Mouse (Mus musculus): ENCODE results near the gene Dlgap4. TPM values are rescaled to one million over a fixed set of nuclear protein-coding genes. Genes with fewer than 3 reads are reported as not detected.

Gene Dlgap4
- total and polyA plus RNA-seq, 3 experiments, result 10.4 to 39.6 TPM; not detected in 1

- Histone ChIP-seq H3K27me3 (ENCODE audit: control insufficient read depth in 1 of 2, insufficient read depth in 2 of 2, low read length in 2 of 2) (peaks cover 2 to 16% of the 10 kb centered on the region in 2 experiments), H3K36me3 (ENCODE audit: control insufficient read depth in 1 of 2, insufficient read depth in 2 of 2, low read length in 2 of 2) (no peaks in the 10 kb centered on the region), H3K79me2 (ENCODE audit: control insufficient read depth, insufficient read depth, low read length, poor library complexity) (no peaks in the 10 kb centered on the region), H3K4me3 (ENCODE audit: control insufficient read depth in 1 of 2, insufficient read depth in 1 of 2, low read depth in 2 of 2, low read length in 2 of 2) (no peak overlapping the region), H3K4me1 (ENCODE audit: control insufficient read depth in 1 of 2, insufficient read depth in 2 of 2, low read length in 2 of 2) (no peaks in the 10 kb centered on the region), H3K27ac (ENCODE audit: control insufficient read depth, low read depth, low read length) (no peak overlapping the region), H3K9me3 (replicated peaks; ENCODE audit: insufficient read depth, low read length) (no peaks in the 10 kb centered on the region), H3K9ac (ENCODE audit: control insufficient read depth, low read depth, low read length, poor library complexity, severe bottlenecking) (no peak overlapping the region)
- no peak for DNase-seq (ENCODE audit: low read depth, low spot score)
- TF ChIP-seq MYB (IDR thresholded peaks at IDR 0.05; ENCODE audit: low read depth, low read length) (no peak), NELFE (IDR thresholded peaks at IDR 0.05; ENCODE audit: low read depth, low read length) (no peak), ZKSCAN1 (IDR thresholded peaks at IDR 0.05; ENCODE audit: low read depth, low read length) (no peak), CHD1 (IDR thresholded peaks at IDR 0.05; ENCODE audit: low read depth, low read length) (no peak)
Observed at GRCm38 (mm10) chr2:156682965-156683364, 69.5 kb downstream of the Dlgap4 start.

DNA sequence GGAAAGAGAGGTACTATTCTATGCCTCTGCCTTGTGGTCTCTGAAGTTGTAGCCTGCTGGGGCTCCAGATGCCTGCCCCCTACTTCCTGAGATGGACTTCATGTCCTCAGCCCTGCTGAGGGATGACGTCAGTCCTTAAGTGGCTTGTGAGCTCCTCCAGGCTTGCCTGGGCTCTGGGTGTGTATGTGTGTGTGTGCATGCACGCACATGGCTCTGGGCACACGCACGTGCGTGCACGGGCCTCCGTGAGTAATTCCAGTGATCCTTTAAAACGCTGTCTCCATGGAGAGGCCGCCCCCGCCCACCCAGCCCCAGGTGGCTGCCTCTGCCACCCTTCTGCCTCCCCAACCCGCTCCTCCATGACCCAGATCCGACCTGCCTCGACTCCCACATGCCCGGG is 72.5 kb downstream of the Dlgap4 start:
- no peaks in the 10 kb centered on the region for H3K79me2 ChIP-seq (ENCODE audit: control insufficient read depth, insufficient read depth, low read length, poor library complexity)
- no peak overlapping the region for H3K4me3 ChIP-seq (ENCODE audit: control insufficient read depth in 1 of 2, insufficient read depth in 1 of 2, low read depth in 2 of 2, low read length in 2 of 2)
- no peaks in the 10 kb centered on the region for H3K36me3 ChIP-seq (ENCODE audit: control insufficient read depth in 1 of 2, insufficient read depth in 2 of 2, low read length in 2 of 2)
- no peak for DNase-seq (ENCODE audit: low read depth, low spot score)
- no peaks in the 10 kb centered on the region for H3K4me1 ChIP-seq (ENCODE audit: control insufficient read depth in 1 of 2, insufficient read depth in 2 of 2, low read length in 2 of 2)
- H3K9me3 ChIP-seq (replicated peaks; ENCODE audit: insufficient read depth, low read length), result no peaks in the 10 kb centered on the region
- peaks cover 2 to 16% of the 10 kb centered on the region in 2 experiments for H3K27me3 ChIP-seq (ENCODE audit: control insufficient read depth in 1 of 2, insufficient read depth in 2 of 2, low read length in 2 of 2)
- H3K27ac ChIP-seq (ENCODE audit: control insufficient read depth, low read depth, low read length), result no peak overlapping the region
- TF ChIP-seq USF1 (IDR thresholded peaks at IDR 0.05; ENCODE audit: low read depth, low read length), result no peak
- TF ChIP-seq ETS1 (IDR thresholded peaks at IDR 0.05; ENCODE audit: low read depth, low read length), result no peak
- TF ChIP-seq RAD21 (IDR thresholded peaks at IDR 0.05; ENCODE audit: low read depth, low read length), result no peak
- TF ChIP-seq MYC (IDR thresholded peaks at IDR 0.05; ENCODE audit: low read depth, low read length), result no peak
- TF ChIP-seq SMC3 (IDR thresholded peaks at IDR 0.05; ENCODE audit: low read depth, low read length), result no peak
- no peak for TF ChIP-seq GABPA (IDR thresholded peaks at IDR 0.05; ENCODE audit: low read depth, low read length)
- TF ChIP-seq ZNF384 (IDR thresholded peaks at IDR 0.05; ENCODE audit: low read depth, low read length), result no peak
- TF ChIP-seq TCF12 (IDR thresholded peaks at IDR 0.05; ENCODE audit: low read depth, low read length), result no peak
- no peak for TF ChIP-seq UBTF (IDR thresholded peaks at IDR 0.05; ENCODE audit: borderline replicate concordance, insufficient read depth, low read depth, low read length)
- TF ChIP-seq RCOR1 (IDR thresholded peaks at IDR 0.05; ENCODE audit: low read depth, low read length), result no peak
- no peak for TF ChIP-seq KAT2A (conservative IDR thresholded peaks at IDR 0.05; ENCODE audit: low read depth, low read length)
- TF ChIP-seq ZMIZ1 (IDR thresholded peaks at IDR 0.05; ENCODE audit: low read depth, low read length), result no peak
- TF ChIP-seq ZC3H11A (IDR thresholded peaks at IDR 0.05; ENCODE audit: low read depth, low read length), result no peak
- no peak for TF ChIP-seq TBP (IDR thresholded peaks at IDR 0.05; ENCODE audit: low read depth, low read length)
- no peak for TF ChIP-seq ZKSCAN1 (IDR thresholded peaks at IDR 0.05; ENCODE audit: low read depth, low read length)
- TF ChIP-seq MAFK (IDR thresholded peaks at IDR 0.05; ENCODE audit: borderline replicate concordance, low read depth, low read length), result no peak
- TF ChIP-seq CHD1 (IDR thresholded peaks at IDR 0.05; ENCODE audit: low read depth, low read length), result no peak
- no peak for TF ChIP-seq NELFE (IDR thresholded peaks at IDR 0.05; ENCODE audit: low read depth, low read length)
- TF ChIP-seq MAZ (IDR thresholded peaks at IDR 0.05; ENCODE audit: low read depth, low read length), result no peak
- H3K9ac ChIP-seq (ENCODE audit: control insufficient read depth, low read depth, low read length, poor library complexity, severe bottlenecking), result no peak overlapping the region
